Mouse (Mus musculus): ENCODE measurements around the gene Neurl4. TPM values are rescaled to one million over a fixed set of nuclear protein-coding genes. Genes with fewer than 3 reads are reported as not detected.

Neurl4 gene
- polyA plus RNA-seq, 1 experiment: 38.2 TPM

DNA sequence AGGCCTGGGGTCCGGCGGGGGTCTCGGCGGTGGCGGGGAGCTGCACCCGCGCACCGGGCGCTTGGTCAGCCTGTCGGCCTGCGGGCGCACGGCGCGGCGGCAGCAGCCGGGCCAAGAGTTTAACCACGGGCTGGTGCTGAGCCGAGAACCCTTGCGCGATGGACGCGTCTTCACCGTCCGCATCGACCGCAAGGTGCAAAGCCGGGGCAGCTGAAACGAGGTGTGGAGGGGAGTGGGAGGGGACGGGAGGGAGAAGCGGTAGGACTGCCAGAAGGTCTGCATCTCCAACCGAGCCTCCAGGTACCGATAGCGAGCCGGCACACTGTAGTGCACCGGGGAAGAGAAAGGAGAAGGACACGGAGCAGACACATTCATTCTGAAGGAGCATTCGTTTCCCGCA is 1.1 kb downstream of the Neurl4 start:
- peak overlapping the region; percentile 73 for H3K27ac ChIP-seq (ENCODE audit: control insufficient read depth, insufficient read depth, low read depth, low read length, poor library complexity)
- TF ChIP-seq CTCF (IDR thresholded peaks at IDR 0.05; ENCODE audit: control insufficient read depth, insufficient read depth, low read length) (no peak), POLR2A (IDR thresholded peaks at IDR 0.05; ENCODE audit: borderline replicate concordance, control insufficient read depth, low read depth, low read length) (no peak)
- H3K4me1 ChIP-seq (ENCODE audit: control insufficient read depth, insufficient read depth, low read length): no peaks in the 10 kb centered on the region; the same call in 1 of the 2 replicates
- peak overlapping the region; percentile 88 for H3K4me3 ChIP-seq (replicated peaks; ENCODE audit: control insufficient read depth, low read depth, low read length)
- under 1% methylated on average over 39 of the region's 39 CpGs for WGBS

DNA sequence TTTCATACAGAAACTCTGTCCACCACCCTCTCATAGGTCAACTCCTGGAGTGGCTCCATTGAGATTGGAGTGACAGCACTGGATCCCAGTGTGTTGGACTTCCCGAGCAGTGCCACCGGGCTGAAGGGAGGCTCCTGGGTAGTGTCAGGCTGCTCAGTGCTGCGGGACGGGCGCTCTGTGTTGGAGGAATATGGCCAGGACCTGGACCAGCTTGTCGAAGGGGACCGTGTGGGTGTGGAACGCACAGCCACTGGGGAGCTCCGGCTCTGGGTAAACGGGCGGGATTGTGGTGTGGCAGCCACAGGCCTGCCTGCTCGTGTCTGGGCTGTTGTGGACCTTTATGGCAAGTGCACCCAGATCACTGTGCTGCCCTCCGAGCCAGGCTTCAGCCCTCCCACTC is 2.1 kb downstream of the Neurl4 start:
- WGBS: 81% methylated on average over 13 of the region's 13 CpGs
- no peak for TF ChIP-seq CTCF (IDR thresholded peaks at IDR 0.05; ENCODE audit: control insufficient read depth, insufficient read depth, low read length)
- TF ChIP-seq POLR2A (IDR thresholded peaks at IDR 0.05; ENCODE audit: borderline replicate concordance, control insufficient read depth, low read depth, low read length): no peak
- Histone ChIP-seq H3K27ac (ENCODE audit: control insufficient read depth, insufficient read depth, low read depth, low read length, poor library complexity) (no peak overlapping the region), H3K4me3 (replicated peaks; ENCODE audit: control insufficient read depth, low read depth, low read length) (no peak overlapping the region), H3K4me1 (ENCODE audit: control insufficient read depth, insufficient read depth, low read length) (no peaks in the 10 kb centered on the region; the same call in 1 of the 2 replicates)

GRCm38 (mm10) chr11:69904311-69904710 is 3.4 kb downstream of the Neurl4 start:
- no peak for TF ChIP-seq CTCF (IDR thresholded peaks at IDR 0.05; ENCODE audit: control insufficient read depth, insufficient read depth, low read length)
- no peak for TF ChIP-seq POLR2A (IDR thresholded peaks at IDR 0.05; ENCODE audit: borderline replicate concordance, control insufficient read depth, low read depth, low read length)
- Histone ChIP-seq H3K4me1 (ENCODE audit: control insufficient read depth, insufficient read depth, low read length) (no peaks in the 10 kb centered on the region; the same call in 1 of the 2 replicates), H3K27ac (ENCODE audit: control insufficient read depth, insufficient read depth, low read depth, low read length, poor library complexity) (no peak overlapping the region), H3K4me3 (replicated peaks; ENCODE audit: control insufficient read depth, low read depth, low read length) (no peak overlapping the region)
- WGBS: 91% methylated on average over 9 of the region's 9 CpGs

DNA sequence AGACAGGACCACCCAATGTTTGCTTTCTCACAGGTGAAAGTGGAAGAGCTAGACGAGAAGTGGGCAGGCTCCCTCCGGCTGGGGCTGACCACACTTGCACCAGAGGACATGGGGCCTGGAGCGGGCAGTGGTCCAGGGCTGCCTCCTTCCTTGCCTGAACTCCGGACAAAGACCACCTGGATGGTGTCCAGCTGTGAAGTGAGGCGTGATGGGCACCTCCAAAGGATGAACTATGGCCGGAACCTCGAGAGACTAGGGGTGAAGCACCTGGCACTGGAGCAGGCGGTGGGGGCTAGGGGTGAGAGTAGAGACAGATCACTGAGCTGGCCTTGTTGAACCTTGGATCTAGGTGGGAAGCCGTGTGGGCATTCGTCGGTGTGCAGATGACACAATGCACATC is 7.8 kb downstream of the Neurl4 start:
- Histone ChIP-seq H3K4me3 (replicated peaks; ENCODE audit: control insufficient read depth, low read depth, low read length) (no peak overlapping the region), H3K4me1 (ENCODE audit: control insufficient read depth, insufficient read depth, low read length) (peaks cover 3% of the 10 kb centered on the region), H3K27ac (ENCODE audit: control insufficient read depth, insufficient read depth, low read depth, low read length, poor library complexity) (no peak overlapping the region)
- 92% methylated on average over 11 of the region's 11 CpGs for WGBS
- TF ChIP-seq POLR2A (IDR thresholded peaks at IDR 0.05; ENCODE audit: borderline replicate concordance, control insufficient read depth, low read depth, low read length): no peak

DNA sequence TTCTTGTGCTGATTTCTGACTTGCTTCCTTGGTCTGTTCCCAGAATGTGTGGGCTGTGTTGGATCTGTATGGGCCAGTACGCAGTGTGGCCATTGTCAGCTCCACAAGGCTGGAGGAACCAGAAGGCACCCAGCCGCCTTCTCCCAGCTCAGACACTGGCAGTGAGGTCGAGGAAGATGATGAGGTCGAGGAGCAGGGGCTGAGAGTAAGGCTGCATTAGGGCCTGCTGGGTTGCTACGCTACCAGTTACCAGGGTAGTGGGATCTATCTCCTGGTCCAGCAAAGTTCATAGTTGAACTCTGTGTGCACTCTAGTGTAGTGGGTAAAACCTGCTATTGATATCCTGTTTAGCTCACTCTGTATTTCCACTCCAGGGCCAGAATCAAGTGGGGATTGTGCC is 8.3 kb downstream of the Neurl4 start:
- 89% methylated on average over 5 of the region's 5 CpGs for WGBS
- Histone ChIP-seq H3K4me3 (replicated peaks; ENCODE audit: control insufficient read depth, low read depth, low read length) (no peak overlapping the region), H3K27ac (ENCODE audit: control insufficient read depth, insufficient read depth, low read depth, low read length, poor library complexity) (no peak overlapping the region), H3K4me1 (ENCODE audit: control insufficient read depth, insufficient read depth, low read length) (peaks cover 3% of the 10 kb centered on the region)
- TF ChIP-seq POLR2A (IDR thresholded peaks at IDR 0.05; ENCODE audit: borderline replicate concordance, control insufficient read depth, low read depth, low read length) (no peak), CTCF (IDR thresholded peaks at IDR 0.05; ENCODE audit: control insufficient read depth, insufficient read depth, low read length) (no peak)

DNA sequence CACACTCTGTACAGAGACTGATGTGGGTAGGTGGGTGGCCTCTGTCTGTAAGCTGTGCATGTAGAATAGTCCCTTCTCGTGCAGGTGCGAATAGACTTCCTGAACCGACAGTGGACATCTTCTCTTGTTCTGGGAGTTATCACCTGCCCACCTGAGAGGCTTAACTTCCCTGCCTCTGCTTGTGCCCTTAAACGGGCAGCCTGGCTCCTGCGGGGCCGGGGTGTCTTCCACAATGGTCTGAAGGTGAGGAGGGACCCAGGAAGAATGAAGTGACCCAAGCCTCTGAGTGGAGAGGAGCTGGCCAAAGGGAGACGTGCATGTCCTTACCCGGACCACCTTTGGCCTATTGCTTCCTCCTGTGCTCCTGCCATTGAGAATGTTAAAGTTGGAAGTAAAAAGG is 9.3 kb downstream of the Neurl4 start:
- Histone ChIP-seq H3K4me1 (ENCODE audit: control insufficient read depth, insufficient read depth, low read length) (peaks cover 3% of the 10 kb centered on the region), H3K4me3 (replicated peaks; ENCODE audit: control insufficient read depth, low read depth, low read length) (no peak overlapping the region), H3K27ac (ENCODE audit: control insufficient read depth, insufficient read depth, low read depth, low read length, poor library complexity) (no peak overlapping the region)
- WGBS: 89% methylated on average over 8 of the region's 8 CpGs
- TF ChIP-seq POLR2A (IDR thresholded peaks at IDR 0.05; ENCODE audit: borderline replicate concordance, control insufficient read depth, low read depth, low read length) (no peak), CTCF (IDR thresholded peaks at IDR 0.05; ENCODE audit: control insufficient read depth, insufficient read depth, low read length) (no peak)

DNA sequence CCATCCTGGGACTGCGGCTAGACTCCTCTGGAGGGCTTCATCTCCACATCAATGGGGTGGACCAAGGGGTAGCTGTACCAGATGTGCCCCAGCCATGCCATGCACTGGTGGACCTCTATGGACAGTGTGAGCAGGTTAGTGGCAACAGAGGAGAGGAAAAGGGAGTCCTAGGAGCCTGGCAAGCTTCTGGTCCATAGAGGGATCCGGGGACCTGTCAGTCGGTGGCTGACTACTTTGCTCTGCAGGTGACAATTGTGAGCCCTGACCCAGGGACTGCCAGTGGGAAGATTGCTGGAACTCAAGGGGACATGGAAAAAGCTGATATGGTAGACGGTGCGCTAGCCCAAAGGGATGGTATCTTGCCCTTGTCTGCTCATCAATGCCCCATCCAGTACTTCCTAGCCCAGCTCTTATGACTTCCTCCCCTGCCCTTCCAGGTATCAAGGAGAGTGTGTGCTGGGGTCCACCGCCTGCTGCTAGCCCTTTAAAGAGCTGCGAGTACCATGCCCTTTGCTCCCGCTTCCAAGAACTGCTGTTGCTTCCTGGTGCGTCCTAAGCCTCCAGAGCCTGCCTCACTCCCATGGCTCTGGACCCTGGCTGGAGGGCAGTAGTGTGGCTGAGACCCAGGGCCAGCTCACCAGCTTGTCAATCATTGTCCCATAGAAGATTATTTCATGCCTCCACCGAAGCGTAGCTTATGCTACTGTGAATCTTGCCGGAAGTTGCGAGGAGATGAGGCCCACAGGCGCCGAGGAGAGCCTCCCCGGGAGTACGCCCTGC is 10.1 kb downstream of the Neurl4 start:
- 92% methylated on average over 17 of the region's 17 CpGs for WGBS
- Histone ChIP-seq H3K4me3 (replicated peaks; ENCODE audit: control insufficient read depth, low read depth, low read length) (no peak overlapping the region), H3K4me1 (ENCODE audit: control insufficient read depth, insufficient read depth, low read length) (peaks cover 3% of the 10 kb centered on the region), H3K27ac (ENCODE audit: control insufficient read depth, insufficient read depth, low read depth, low read length, poor library complexity) (no peak overlapping the region)
- TF ChIP-seq CTCF (IDR thresholded peaks at IDR 0.05; ENCODE audit: control insufficient read depth, insufficient read depth, low read length) (no peak), POLR2A (IDR thresholded peaks at IDR 0.05; ENCODE audit: borderline replicate concordance, control insufficient read depth, low read depth, low read length) (no peak)

- WGBS: 80% methylated on average over 6 of the region's 6 CpGs
- H3K4me1 ChIP-seq (ENCODE audit: control insufficient read depth, insufficient read depth, low read length): peaks cover 3% of the 10 kb centered on the region
- H3K27ac ChIP-seq (ENCODE audit: control insufficient read depth, insufficient read depth, low read depth, low read length, poor library complexity): no peak overlapping the region
- H3K4me3 ChIP-seq (replicated peaks; ENCODE audit: control insufficient read depth, low read depth, low read length): no peak overlapping the region
- no peak for TF ChIP-seq CTCF (IDR thresholded peaks at IDR 0.05; ENCODE audit: control insufficient read depth, insufficient read depth, low read length)
- TF ChIP-seq POLR2A (IDR thresholded peaks at IDR 0.05; ENCODE audit: borderline replicate concordance, control insufficient read depth, low read depth, low read length): no peak
These were observed 10.8 kb downstream of the Neurl4 start for GRCm38 (mm10) chr11:69911701-69912100.
